Mouse (Mus musculus) forebrain, embryonic 14.5 days (tissue): ENCODE results near the gene Casp2. TPM values are rescaled to one million over a fixed set of nuclear protein-coding genes. Genes with fewer than 3 reads are reported as not detected.

Experiments used
- ATAC-seq: fragments of 200-750 bp; cut with Nextera tagmentation; 2 replicates; pipeline ENCODE4 v1.8.0; 2017; ENCODE audit warnings: mild to moderate bottlenecking, moderate library complexity
- DNase-seq: peaks from one replicate; pipeline ENCODE4 v3.0.0-alpha.2; 2015; ENCODE audit warnings: low spot score
- H3K27ac ChIP-seq: fragments of 300-500 bp; sonication (generic); 2 replicates; pipeline ENCODE4 v1.5.1; 2014; ENCODE audit warnings: low read depth, mild to moderate bottlenecking, control low read depth, low read length, moderate library complexity
- H3K27me3 ChIP-seq: fragments of 300-500 bp; sonication (generic); replicated peaks from 2 replicates; pipeline ENCODE4 v1.6.1; 2014; ENCODE audit warnings: low read length, control low read depth, mixed read lengths; ENCODE audit not compliant: control insufficient read depth, insufficient read depth
- H3K36me3 ChIP-seq: fragments of 300-500 bp; sonication (generic); 2 replicates; pipeline ENCODE4 v1.6.1; 2014; ENCODE audit warnings: low read length, control low read depth; ENCODE audit not compliant: control insufficient read depth, insufficient read depth
- H3K4me1 ChIP-seq: fragments of 300-500 bp; sonication (generic); 2 replicates; pipeline ENCODE4 v1.6.1; 2014; ENCODE audit warnings: antibody characterized with exemption, low read length, control low read depth; ENCODE audit not compliant: control insufficient read depth, insufficient read depth
- H3K4me2 ChIP-seq: fragments of 300-500 bp; sonication (generic); 2 replicates; pipeline ENCODE4 v1.6.1; 2014; ENCODE audit warnings: mild to moderate bottlenecking, control low read depth, low read length
- H3K4me3 ChIP-seq: fragments of 300-500 bp; sonication (generic); 2 replicates; pipeline ENCODE4 v1.5.1; 2014; ENCODE audit warnings: low read depth, low read length, control low read depth
- H3K9ac ChIP-seq: fragments of 300-500 bp; sonication (generic); 2 replicates; pipeline ENCODE4 v1.6.1; 2014; ENCODE audit warnings: mild to moderate bottlenecking, low read length, control low read depth, moderate library complexity
- H3K9me3 ChIP-seq: fragments of 300-500 bp; sonication (generic); replicated peaks from 2 replicates; pipeline ENCODE4 v1.6.1; 2016; ENCODE audit warnings: low read length, control low read depth, mixed read lengths; ENCODE audit not compliant: control insufficient read depth
- WGBS: fragments of 180-500 bp; shearing (Covaris S2); extraction: QIAGEN DNeasy Blood & Tissue Kit; methylation state at CpG from one replicate; pipeline ENCODE4 v1.1.7; 2014; 5-methylcytosine and 5-hydroxymethylcytosine counted together
- polyA plus RNA-seq: library from polyadenylated mRNA; unstranded; fragments of >200 nt; fragmentation: Nextera tagmentation; extraction: Ambion mirVana; gene quantifications from 2 replicates; pipeline ENCODE4 v1.2.1, GENCODE M21; 2014

Gene Casp2
- polyA plus RNA-seq: 61.3 and 65.4 TPM in 2 replicates

DNA sequence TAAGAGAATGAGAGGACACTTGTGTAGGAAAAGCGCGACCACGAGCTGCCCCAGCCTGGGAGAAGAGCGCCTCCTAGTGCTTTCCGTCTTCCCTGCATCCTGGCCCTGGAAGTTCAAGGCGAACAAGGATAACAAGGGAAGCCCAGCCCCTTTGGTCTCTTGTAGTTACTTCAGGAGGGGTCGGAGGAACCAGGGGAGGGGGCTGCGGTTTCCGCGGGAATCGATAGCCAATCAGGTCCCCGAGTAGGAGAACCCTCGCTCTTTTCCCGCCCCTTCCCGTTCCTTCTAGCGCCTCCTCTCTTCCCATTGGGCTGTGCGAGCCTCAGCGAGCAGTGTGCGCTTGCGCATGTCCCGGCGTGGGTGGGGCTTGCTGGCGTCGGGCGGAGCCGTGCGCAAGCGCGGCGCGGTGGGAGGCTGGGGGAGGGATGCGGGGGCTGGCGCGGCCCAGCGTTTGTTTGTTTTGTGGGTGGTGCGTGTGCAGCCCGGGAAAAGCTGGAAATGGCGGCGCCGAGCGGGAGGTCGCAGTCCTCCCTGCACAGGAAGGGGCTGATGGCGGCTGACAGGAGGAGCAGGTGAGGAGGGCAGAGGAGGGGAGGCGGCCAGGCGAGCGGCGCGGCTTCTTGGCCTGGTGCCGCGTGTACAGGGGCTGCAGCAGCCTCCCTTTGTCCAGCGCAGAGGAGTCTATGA, at the start of gene Casp2:
TSS of gene Casp2 (plus strand) at position 360 of the 687 bp plus-strand sequence.
- DNase-seq (peak; percentile 100), ATAC-seq (peak; percentile 99)
- Histone ChIP-seq H3K27ac (peak within 1 kb of the TSS; percentile 90), H3K36me3 (peaks cover 25% of the 10 kb centered on the region), H3K4me2 (peak within 1 kb of the TSS; percentile 71), H3K27me3 (no peaks in the 10 kb centered on the region), H3K9me3 (no peaks in the 10 kb centered on the region), H3K9ac (peak within 1 kb of the TSS; percentile 97), H3K4me1 (peaks cover 3% of the 10 kb centered on the region; the same call in 1 of the 2 replicates), H3K4me3 (peak within 1 kb of the TSS; percentile 83)
- WGBS: under 1% methylated on average over 48 of the region's 51 CpGs

DNA sequence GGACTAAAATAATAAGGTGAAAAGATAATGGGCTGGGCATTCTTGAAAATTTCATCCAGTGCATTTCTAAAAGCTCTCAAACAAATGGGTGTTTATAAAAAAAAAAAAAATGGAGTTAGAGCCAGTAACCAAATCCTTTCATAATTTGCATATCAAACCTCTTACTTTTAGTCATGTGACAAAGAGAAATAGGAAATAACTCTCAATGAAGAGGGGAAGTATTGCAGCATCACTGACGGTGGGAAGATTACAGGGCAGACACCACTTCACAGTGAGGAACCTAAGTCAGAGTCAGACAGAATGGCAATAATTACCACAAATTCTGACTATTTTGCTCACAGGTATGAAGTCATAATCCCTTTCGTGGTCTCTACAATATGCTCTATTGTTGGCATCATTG, 49.8 kb upstream of the Casp2 start, which contains the start of gene Tas2r144:
TSS of gene Tas2r144 (plus strand) at position 301 of the 400 bp plus-strand sequence.
- H3K36me3 ChIP-seq: no peaks in the 10 kb centered on the region
- H3K27ac ChIP-seq: no peak within 1 kb of the TSS
- no peaks in the 10 kb centered on the region for H3K27me3 ChIP-seq
- no peak for DNase-seq
- no peak within 1 kb of the TSS for H3K9ac ChIP-seq
- no peak within 1 kb of the TSS for H3K4me3 ChIP-seq
- no peaks in the 10 kb centered on the region for H3K4me1 ChIP-seq
- H3K9me3 ChIP-seq: no peaks in the 10 kb centered on the region
- WGBS: 80% methylated on average over 2 of the region's 2 CpGs
- no peak for ATAC-seq
- no peak within 1 kb of the TSS for H3K4me2 ChIP-seq

DNA sequence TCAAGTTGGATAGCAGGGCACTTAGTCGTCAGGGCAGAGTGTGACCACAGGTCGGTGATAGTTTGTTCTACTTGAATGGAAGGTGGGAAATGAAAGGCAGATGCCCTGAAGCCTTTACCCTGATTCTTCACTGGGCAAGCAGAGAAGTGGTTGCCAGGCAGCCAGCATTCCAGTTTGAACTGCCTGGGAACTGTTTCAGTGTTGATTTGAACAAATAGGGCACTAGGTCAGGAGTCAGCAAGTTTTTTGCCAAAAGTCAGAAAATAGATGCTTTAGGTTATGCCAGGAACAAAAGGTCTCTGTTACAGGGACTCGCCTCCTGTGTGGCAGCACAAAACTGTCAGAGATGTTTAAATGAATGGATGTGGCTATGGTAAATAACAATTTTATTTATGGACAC, 42.5 kb upstream of the Casp2 start:
- Histone ChIP-seq H3K9me3 (no peaks in the 10 kb centered on the region), H3K27ac (no peak overlapping the region), H3K27me3 (no peaks in the 10 kb centered on the region), H3K36me3 (no peaks in the 10 kb centered on the region), H3K4me3 (no peak overlapping the region), H3K4me2 (no peak overlapping the region), H3K4me1 (no peaks in the 10 kb centered on the region), H3K9ac (no peak overlapping the region)
- DNase-seq (no peak), ATAC-seq (no peak)
- 69% methylated on average over 3 of the region's 3 CpGs for WGBS

DNA sequence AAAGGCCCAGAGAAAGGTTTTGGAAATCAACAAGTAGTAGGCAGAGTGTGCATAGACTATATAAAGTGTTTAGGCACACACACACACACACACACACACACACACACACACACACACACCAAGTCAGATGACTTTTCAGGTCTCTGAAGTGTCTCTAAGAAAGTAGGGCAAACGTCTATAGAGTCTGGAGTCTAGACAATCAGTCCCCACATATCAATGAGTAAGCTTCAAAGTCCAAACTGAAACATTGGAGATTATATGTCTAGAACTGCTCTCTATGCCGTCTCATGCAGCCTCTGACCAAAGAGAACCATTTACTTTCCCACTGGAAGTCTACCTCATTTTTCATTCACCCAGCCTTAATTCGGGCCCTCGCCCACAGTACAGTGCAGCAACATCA, 39.7 kb upstream of the Casp2 start:
- Histone ChIP-seq H3K27ac (no peak overlapping the region), H3K36me3 (no peaks in the 10 kb centered on the region), H3K4me1 (no peaks in the 10 kb centered on the region), H3K4me3 (no peak overlapping the region), H3K4me2 (no peak overlapping the region), H3K27me3 (no peaks in the 10 kb centered on the region), H3K9ac (no peak overlapping the region), H3K9me3 (no peaks in the 10 kb centered on the region)
- DNase-seq: no peak
- WGBS: 71% methylated on average over 4 of the region's 4 CpGs
- no peak for ATAC-seq

- Histone ChIP-seq H3K4me2 (no peak overlapping the region), H3K4me1 (no peaks in the 10 kb centered on the region), H3K9me3 (no peaks in the 10 kb centered on the region), H3K4me3 (no peak overlapping the region), H3K27ac (no peak overlapping the region), H3K9ac (no peak overlapping the region), H3K36me3 (no peaks in the 10 kb centered on the region), H3K27me3 (no peaks in the 10 kb centered on the region)
- DNase-seq (peak; percentile 85), ATAC-seq (peak; percentile 74)
- 35% methylated on average over 17 of the region's 17 CpGs for WGBS
These were observed 37.3 kb upstream of the Casp2 start for GRCm38 (mm10) chr6:42227240-42228101.

- 84% methylated on average over 4 of the region's 4 CpGs for WGBS
- no peaks in the 10 kb centered on the region for H3K27me3 ChIP-seq
These were observed 35.2 kb upstream of the Casp2 start for GRCm38 (mm10) chr6:42229610-42230009.

DNA sequence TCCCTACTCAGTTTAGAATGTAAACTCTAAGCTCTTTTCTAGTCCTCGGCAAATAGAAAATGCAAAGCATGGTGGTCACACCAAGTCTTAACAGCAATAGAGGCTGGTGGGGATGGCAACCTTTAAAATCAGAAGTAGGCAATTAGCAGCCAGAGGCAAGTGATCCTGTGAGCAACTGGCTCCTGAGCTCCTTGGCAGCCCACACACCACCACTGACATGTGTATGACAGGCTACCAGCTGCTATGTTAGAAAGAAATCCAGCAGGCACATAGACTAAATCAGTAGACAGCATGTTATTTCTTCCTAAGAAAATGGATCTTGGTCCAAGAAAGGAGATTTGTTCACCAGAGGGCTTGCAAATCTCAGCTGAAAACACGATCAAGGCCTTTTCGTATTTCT, 33.6 kb upstream of the Casp2 start:
- no peaks in the 10 kb centered on the region for H3K9me3 ChIP-seq
- no peak overlapping the region for H3K4me3 ChIP-seq
- DNase-seq: peak; percentile 64
- no peaks in the 10 kb centered on the region for H3K4me1 ChIP-seq
- no peak overlapping the region for H3K27ac ChIP-seq
- no peaks in the 10 kb centered on the region for H3K36me3 ChIP-seq
- WGBS: 72% methylated on average over 3 of the region's 3 CpGs
- H3K27me3 ChIP-seq: no peaks in the 10 kb centered on the region
- ATAC-seq: peak; percentile 63; the same call in 1 of the 2 replicates
- H3K4me2 ChIP-seq: no peak overlapping the region
- no peak overlapping the region for H3K9ac ChIP-seq

More at GRCm38 (mm10) chr6:42229610-42230009, 35.2 kb upstream of the Casp2 start:
- Histone ChIP-seq H3K36me3 (no peaks in the 10 kb centered on the region), H3K9ac (no peak overlapping the region), H3K4me2 (no peak overlapping the region), H3K9me3 (no peaks in the 10 kb centered on the region), H3K27ac (no peak overlapping the region), H3K4me1 (no peaks in the 10 kb centered on the region), H3K4me3 (no peak overlapping the region)
- DNase-seq (no peak), ATAC-seq (no peak)

DNA sequence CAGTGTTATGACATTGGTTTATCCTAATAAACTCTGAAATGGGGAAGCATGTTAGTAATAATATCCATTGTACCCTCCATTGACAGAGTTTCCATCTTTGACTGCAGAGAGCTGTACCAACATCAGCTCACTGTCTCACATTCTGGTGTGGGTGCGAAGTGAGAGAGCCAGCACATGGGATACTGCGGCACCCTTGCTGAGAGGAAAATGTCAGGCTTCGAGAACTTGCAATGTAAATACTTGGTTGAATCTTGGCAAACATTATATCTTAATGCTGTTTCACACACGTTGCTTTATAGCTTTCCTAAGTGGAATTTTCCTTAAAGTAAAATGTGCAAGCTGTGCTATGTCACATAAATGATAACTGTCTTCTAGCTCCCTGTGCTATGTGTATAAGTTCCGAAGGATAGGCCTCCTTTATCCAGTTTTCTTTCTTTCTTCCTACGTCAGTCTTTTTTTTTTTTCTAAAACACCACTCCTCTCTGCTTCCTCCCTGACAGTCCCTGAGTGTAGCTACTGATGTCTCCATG, 27.4 kb upstream of the Casp2 start:
- H3K9me3 ChIP-seq: no peaks in the 10 kb centered on the region
- no peak overlapping the region for H3K4me2 ChIP-seq
- 68% methylated on average over 6 of the region's 6 CpGs for WGBS
- no peaks in the 10 kb centered on the region for H3K36me3 ChIP-seq
- H3K4me1 ChIP-seq: no peaks in the 10 kb centered on the region
- no peak overlapping the region for H3K9ac ChIP-seq
- no peaks in the 10 kb centered on the region for H3K27me3 ChIP-seq
- no peak overlapping the region for H3K27ac ChIP-seq
- DNase-seq: peak; percentile 20
- no peak for ATAC-seq
- no peak overlapping the region for H3K4me3 ChIP-seq
